Mouse (Mus musculus): ENCODE measurements at regions not wholly inside any gene's neighbourhood (a gene's known extent, or its start where the extent isn't known, plus 50 kb on each side); places are given as distances from the start of the nearest gene placed in this dataset.

DNA sequence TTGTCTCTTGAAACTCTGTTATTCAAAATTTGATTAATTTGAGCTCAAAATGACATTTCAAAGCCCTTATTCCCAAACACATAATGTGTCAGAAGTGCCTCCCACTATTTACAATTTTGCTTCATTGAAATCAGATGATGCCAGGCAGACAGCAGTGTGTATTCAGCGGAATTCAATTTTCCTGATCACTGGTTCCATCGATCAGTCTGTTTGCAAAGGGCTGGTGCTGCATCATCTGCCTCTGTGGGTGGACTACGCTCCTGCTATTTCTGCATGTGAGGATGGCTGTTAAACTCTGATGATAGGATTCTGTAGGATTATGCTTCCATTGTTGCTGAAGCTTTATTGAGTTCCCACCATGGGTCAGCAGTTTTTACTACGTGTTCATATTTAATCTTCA is 149.0 kb upstream of the Masp1 start:
- no peaks in the 10 kb centered on the region for H3K9me3 ChIP-seq (replicated peaks)
- WGBS: 82% methylated on average over 4 of the region's 4 CpGs
- no peak for ATAC-seq

More for the DNA sequence above, 149.0 kb upstream of the Masp1 start:
- Histone ChIP-seq H3K9ac (no peak overlapping the region), H3K27ac (no peak overlapping the region), H3K4me3 (no peak overlapping the region), H3K27me3 (no peaks in the 10 kb centered on the region), H3K4me2 (no peak overlapping the region), H3K4me1 (no peaks in the 10 kb centered on the region), H3K36me3 (ENCODE audit: poor library complexity, severe bottlenecking) (no peaks in the 10 kb centered on the region)

Data from forebrain, embryonic 13.5 days (tissue).